Mouse (Mus musculus) forebrain, embryonic 11.5 days (tissue): ENCODE measurements around the gene Slc9a9. TPM values are rescaled to one million over a fixed set of nuclear protein-coding genes. Genes with fewer than 3 reads are reported as not detected.

Source experiments
- ATAC-seq: fragments of 200-750 bp; cut with Nextera tagmentation; replicated peaks from 2 replicates; pipeline ENCODE4 v1.8.0; 2017; ENCODE audit warnings: moderate TSS enrichment; ENCODE audit not compliant: low FRiP score
- DNase-seq: peaks from one replicate; pipeline ENCODE4 v3.0.0-alpha.2; 2017; ENCODE audit warnings: low spot score
- H3K27ac ChIP-seq: fragments of 300-500 bp; sonication (generic); 2 replicates; pipeline ENCODE4 v1.5.1; 2014; ENCODE audit warnings: low read depth, low read length
- H3K27me3 ChIP-seq: fragments of 300-500 bp; sonication (generic); 2 replicates; pipeline ENCODE4 v1.6.1; 2014; ENCODE audit warnings: mild to moderate bottlenecking, low read length, mixed read lengths; ENCODE audit not compliant: control insufficient read depth, insufficient read depth
- H3K36me3 ChIP-seq: fragments of 300-500 bp; sonication (generic); 2 replicates; pipeline ENCODE4 v1.6.1; 2014; ENCODE audit warnings: mild to moderate bottlenecking, low read length, moderate library complexity, mixed read lengths; ENCODE audit not compliant: control insufficient read depth, insufficient read depth
- H3K4me1 ChIP-seq: fragments of 300-500 bp; sonication (generic); replicated peaks from 2 replicates; pipeline ENCODE4 v1.6.1; 2014; ENCODE audit warnings: low read length, mixed read lengths; ENCODE audit not compliant: control insufficient read depth, insufficient read depth
- H3K4me2 ChIP-seq: fragments of 300-500 bp; sonication (generic); 2 replicates; pipeline ENCODE4 v1.6.1; 2014; ENCODE audit warnings: low read depth, mild to moderate bottlenecking, low read length, moderate library complexity, mixed read lengths; ENCODE audit not compliant: severe bottlenecking
- H3K4me3 ChIP-seq: fragments of 300-500 bp; sonication (generic); 2 replicates; pipeline ENCODE4 v1.5.1; 2014; ENCODE audit warnings: low read depth, low read length
- H3K9ac ChIP-seq: fragments of 300-500 bp; sonication (generic); 2 replicates; pipeline ENCODE4 v1.6.1; 2014; ENCODE audit warnings: low read length
- H3K9me3 ChIP-seq: fragments of 300-500 bp; sonication (generic); 2 replicates; pipeline ENCODE4 v1.6.1; 2016; ENCODE audit warnings: low read length, mixed read lengths; ENCODE audit not compliant: control insufficient read depth
- WGBS: fragments of 180-500 bp; shearing (Covaris S2); extraction: QIAGEN DNeasy Blood & Tissue Kit; methylation state at CpG from one replicate; pipeline ENCODE4 v1.1.7; 2014; 5-methylcytosine and 5-hydroxymethylcytosine counted together
- polyA plus RNA-seq: library from polyadenylated mRNA; unstranded; fragments of >200 nt; fragmentation: Nextera tagmentation; extraction: Ambion mirVana; gene quantifications from 2 replicates; pipeline ENCODE4 v1.2.1, GENCODE M21; 2014

Gene Slc9a9
- polyA plus RNA-seq, 1 experiment from 2014 or later = 2.0 TPM

DNA sequence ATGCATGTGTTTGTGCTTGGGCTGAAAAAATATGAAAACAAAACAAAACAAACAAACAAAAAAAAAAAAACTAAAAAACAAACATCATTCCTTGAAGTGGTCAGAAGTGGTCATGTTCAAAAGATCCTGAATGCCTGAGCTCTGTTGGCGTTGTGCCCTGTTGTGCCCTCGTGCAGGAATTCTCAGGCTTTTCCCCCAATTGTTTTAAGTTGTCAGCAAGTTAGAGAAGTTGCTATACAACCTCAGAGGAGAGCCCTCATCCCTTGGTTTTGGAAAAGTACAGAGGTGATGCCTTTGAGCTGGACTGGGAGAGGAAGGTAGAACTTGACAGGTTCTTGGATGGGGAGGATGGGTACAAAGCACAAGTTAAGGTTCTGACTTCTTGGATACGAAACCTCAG, 480.9 kb downstream of the Slc9a9 start:
- H3K36me3 ChIP-seq = no peaks in the 10 kb centered on the region
- no peaks in the 10 kb centered on the region for H3K4me1 ChIP-seq
- H3K9ac ChIP-seq = no peak overlapping the region
- ATAC-seq = no peak
- H3K4me3 ChIP-seq = no peak overlapping the region
- no peak for DNase-seq
- H3K27me3 ChIP-seq = no peaks in the 10 kb centered on the region
- 77% methylated on average over 3 of the region's 3 CpGs for WGBS
- no peak overlapping the region for H3K27ac ChIP-seq
- H3K9me3 ChIP-seq = no peaks in the 10 kb centered on the region
- no peak overlapping the region for H3K4me2 ChIP-seq

DNA sequence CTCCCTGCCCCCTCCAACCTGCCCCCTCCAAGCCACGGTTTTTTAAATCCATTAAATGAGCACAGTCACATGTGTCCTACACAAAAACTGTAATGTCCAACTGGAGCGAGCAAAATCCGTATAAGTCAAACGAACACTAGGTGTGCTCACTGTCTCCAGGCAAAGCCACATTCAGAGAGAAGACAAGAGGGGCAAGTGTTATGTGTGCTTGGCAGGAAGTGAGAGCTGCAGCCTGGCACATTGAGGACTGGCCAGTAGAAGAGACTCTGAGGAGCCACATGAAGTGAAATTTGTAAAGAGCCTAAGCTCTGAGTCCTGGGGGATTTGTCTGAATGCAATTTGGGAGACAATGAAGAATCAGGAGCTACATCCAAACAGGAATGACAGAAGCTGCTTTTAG, 481.3 kb downstream of the Slc9a9 start:
- H3K9ac ChIP-seq = no peak overlapping the region
- no peaks in the 10 kb centered on the region for H3K4me1 ChIP-seq
- H3K27me3 ChIP-seq = no peaks in the 10 kb centered on the region
- no peaks in the 10 kb centered on the region for H3K9me3 ChIP-seq
- H3K27ac ChIP-seq = no peak overlapping the region
- ATAC-seq (no peak), DNase-seq (no peak)
- no peaks in the 10 kb centered on the region for H3K36me3 ChIP-seq
- 68% methylated on average over 4 of the region's 4 CpGs for WGBS
- H3K4me3 ChIP-seq = no peak overlapping the region
- no peak overlapping the region for H3K4me2 ChIP-seq

DNA sequence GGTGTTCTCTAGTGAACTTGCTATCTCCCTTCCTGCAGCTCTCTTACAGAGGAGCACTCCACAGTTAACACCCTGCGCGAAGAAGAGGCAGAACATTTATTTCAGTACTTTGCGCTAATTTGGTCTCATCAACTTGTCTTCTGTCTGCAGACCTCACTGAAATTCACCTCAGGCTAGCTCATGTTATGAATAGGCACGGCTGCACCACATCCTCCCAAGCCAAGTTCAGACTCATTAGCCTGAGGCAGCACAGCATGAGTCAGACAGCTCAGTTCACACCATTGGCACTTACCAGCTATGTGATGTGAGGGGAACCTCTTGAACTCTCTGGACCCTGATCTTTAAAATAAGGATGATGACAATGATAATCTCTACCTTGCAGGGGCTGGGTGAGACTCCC, 482.0 kb downstream of the Slc9a9 start:
- H3K4me2 ChIP-seq = no peak overlapping the region
- 66% methylated on average over 4 of the region's 4 CpGs for WGBS
- ATAC-seq (no peak), DNase-seq (no peak)
- no peak overlapping the region for H3K4me3 ChIP-seq
- H3K27me3 ChIP-seq = no peaks in the 10 kb centered on the region
- no peaks in the 10 kb centered on the region for H3K4me1 ChIP-seq
- no peak overlapping the region for H3K9ac ChIP-seq
- H3K36me3 ChIP-seq = no peaks in the 10 kb centered on the region
- no peak overlapping the region for H3K27ac ChIP-seq
- H3K9me3 ChIP-seq = no peaks in the 10 kb centered on the region

DNA sequence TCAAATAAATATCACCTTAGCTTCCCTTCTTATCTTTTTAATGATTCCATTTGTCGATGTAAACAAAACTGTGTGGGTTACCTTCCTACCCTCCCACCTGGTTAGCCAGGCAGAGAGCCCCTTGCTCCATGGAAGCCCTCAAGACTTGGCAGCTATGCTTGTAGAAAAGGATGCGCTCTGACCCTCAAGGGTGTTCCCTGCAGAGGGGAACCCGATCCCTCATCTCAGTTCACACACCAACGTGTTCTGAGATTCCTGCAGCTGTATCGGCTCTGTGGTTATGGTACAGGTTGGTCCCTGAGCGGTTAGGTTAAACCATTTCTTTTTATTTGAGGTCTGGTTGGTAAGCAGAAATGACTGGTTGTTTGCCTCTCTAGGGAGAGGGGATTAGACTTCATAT, 484.3 kb downstream of the Slc9a9 start:
- ATAC-seq = no peak
- Histone ChIP-seq H3K27me3 (no peaks in the 10 kb centered on the region), H3K4me1 (no peaks in the 10 kb centered on the region), H3K27ac (no peak overlapping the region), H3K4me3 (no peak overlapping the region), H3K4me2 (no peak overlapping the region), H3K36me3 (no peaks in the 10 kb centered on the region), H3K9me3 (no peaks in the 10 kb centered on the region), H3K9ac (no peak overlapping the region)
- no peak for DNase-seq
- 84% methylated on average over 6 of the region's 6 CpGs for WGBS

DNA sequence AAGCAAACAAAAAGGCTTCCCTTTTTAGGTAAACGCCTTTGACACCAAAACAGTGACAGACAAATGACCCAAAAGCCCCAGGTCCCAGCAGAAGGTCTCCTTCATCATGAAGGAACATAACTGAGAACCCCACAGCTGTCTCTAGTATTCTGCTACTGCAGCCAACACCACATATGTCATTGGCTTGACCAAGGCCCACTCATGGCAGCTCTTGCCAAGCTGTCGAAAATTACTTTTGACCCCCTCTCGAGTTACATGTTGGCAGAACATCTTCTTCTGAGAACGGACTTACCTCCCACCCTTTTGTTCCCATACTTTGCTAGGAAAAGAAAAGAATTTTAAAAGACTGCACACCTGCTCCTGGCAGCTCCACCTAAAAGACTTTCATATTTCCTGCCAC, 488.2 kb downstream of the Slc9a9 start:
- Histone ChIP-seq H3K4me2 (no peak overlapping the region), H3K4me1 (no peaks in the 10 kb centered on the region), H3K36me3 (no peaks in the 10 kb centered on the region), H3K27me3 (no peaks in the 10 kb centered on the region), H3K9me3 (no peaks in the 10 kb centered on the region), H3K4me3 (no peak overlapping the region), H3K9ac (no peak overlapping the region), H3K27ac (no peak overlapping the region)
- ATAC-seq (no peak), DNase-seq (no peak)
- 72% methylated on average over 4 of the region's 4 CpGs for WGBS

DNA sequence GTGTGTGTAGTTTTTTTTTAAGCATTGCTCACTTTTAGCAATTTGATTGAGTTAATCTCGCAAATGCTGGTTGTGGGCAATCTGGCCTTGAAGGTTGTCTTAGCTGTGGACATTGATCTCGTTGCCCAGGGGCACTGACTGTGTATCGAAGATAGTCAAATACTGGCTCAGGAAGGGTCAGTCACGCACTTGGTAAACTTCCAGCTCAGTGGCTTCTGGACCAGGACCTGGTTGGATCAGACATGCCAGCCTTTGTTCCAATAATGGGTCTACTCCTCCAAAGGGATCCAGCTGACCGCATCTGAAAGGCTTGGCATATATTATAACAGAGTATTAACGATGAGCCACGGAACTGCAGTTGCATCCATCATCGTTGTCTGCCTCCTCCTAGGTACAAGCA, 489.2 kb downstream of the Slc9a9 start:
- H3K27me3 ChIP-seq = no peaks in the 10 kb centered on the region
- no peak overlapping the region for H3K4me3 ChIP-seq
- H3K9ac ChIP-seq = no peak overlapping the region
- H3K9me3 ChIP-seq = no peaks in the 10 kb centered on the region
- no peak overlapping the region for H3K4me2 ChIP-seq
- 84% methylated on average over 8 of the region's 8 CpGs for WGBS
- no peak overlapping the region for H3K27ac ChIP-seq
- H3K4me1 ChIP-seq = no peaks in the 10 kb centered on the region
- no peaks in the 10 kb centered on the region for H3K36me3 ChIP-seq
- no peak for DNase-seq
- ATAC-seq = no peak

DNA sequence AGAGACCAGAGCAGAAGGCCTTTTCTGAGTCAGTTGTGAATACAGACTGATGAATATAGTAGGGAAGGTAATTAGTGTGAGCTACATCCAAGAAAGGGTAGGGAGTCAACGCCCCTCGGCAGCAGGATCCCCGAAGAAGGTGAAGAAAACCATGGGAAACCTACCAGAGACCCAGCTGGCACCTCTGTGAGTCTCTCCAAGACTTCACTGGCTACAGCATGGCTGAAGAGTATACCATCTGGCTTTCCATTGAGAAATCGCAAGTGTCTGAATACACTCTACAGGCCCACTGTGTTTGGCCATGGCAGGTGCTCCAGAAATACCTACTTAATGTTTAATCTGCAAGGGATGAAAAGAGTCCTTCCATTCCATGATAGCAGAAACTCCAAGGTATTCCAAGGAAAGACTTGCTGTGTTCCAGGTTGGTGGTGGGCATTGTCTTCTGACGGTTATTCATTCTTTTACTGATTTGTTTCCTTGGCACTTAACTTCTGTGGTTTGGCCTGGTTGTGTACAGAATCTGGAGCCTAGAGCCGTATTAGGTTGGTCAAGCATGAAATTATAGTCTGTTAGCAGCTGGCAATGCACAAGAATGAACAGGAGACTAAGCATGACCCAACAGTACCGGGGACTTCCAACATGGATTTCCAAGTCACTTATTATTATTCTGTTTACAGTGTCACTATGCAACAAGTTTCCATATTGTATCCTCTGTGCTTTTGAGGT, 491.0 kb downstream of the Slc9a9 start:
- H3K9ac ChIP-seq = no peak overlapping the region
- 79% methylated on average over 7 of the region's 7 CpGs for WGBS
- H3K4me3 ChIP-seq = no peak overlapping the region
- no peaks in the 10 kb centered on the region for H3K36me3 ChIP-seq
- no peaks in the 10 kb centered on the region for H3K4me1 ChIP-seq
- no peaks in the 10 kb centered on the region for H3K9me3 ChIP-seq
- H3K4me2 ChIP-seq = no peak overlapping the region
- ATAC-seq (no peak), DNase-seq (no peak)
- no peak overlapping the region for H3K27ac ChIP-seq
- H3K27me3 ChIP-seq = no peaks in the 10 kb centered on the region

DNA sequence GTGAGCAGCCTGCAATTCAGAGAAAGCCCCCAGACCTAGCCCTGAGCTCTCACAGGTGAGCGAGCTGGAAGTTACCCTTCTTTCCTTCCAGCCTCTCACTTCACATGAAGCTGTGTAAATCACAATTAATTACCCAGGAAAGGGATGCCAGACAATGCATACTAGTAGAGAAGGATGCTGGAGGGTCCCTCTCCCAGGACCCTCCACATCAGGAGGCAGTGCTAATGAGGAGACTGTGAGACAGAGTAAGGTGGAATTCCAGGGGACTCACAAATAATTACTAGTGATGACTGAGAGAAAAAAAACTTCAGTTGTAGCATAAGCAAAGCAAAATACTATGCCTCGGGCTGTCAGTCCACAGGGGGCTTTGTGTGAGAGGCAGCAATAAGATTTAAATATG, 492.0 kb downstream of the Slc9a9 start:
- 66% methylated on average over 2 of the region's 2 CpGs for WGBS
- no peak for DNase-seq
- Histone ChIP-seq H3K4me3 (no peak overlapping the region), H3K36me3 (no peaks in the 10 kb centered on the region), H3K4me2 (no peak overlapping the region), H3K9me3 (no peaks in the 10 kb centered on the region), H3K4me1 (no peaks in the 10 kb centered on the region), H3K27ac (no peak overlapping the region), H3K27me3 (no peaks in the 10 kb centered on the region), H3K9ac (no peak overlapping the region)
- ATAC-seq = no peak; the same call in 1 of the 2 replicates

DNA sequence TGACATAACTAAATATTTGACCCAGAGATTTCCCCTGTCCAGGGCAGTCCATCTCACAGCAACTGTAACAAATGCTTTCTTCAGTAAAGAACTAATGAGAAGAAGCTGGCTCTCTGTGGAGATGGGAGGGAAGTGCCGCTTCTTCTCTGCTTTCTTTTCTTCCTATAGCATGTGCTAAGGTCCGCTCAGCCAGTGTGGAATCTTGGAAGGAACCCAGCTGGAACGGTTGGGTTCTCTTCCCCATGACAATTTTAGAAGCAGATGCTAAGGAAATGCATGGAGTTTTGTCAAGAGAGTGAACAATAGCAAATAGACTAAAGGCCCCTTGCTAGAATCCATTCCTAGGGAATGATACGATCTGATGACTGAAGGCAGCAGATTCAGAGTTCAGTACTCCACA, 496.5 kb downstream of the Slc9a9 start:
- Histone ChIP-seq H3K9ac (no peak overlapping the region), H3K27me3 (no peaks in the 10 kb centered on the region), H3K27ac (no peak overlapping the region), H3K36me3 (no peaks in the 10 kb centered on the region), H3K4me1 (no peaks in the 10 kb centered on the region), H3K4me2 (no peak overlapping the region), H3K9me3 (no peaks in the 10 kb centered on the region), H3K4me3 (no peak overlapping the region)
- WGBS = 87% methylated on average over 4 of the region's 4 CpGs
- ATAC-seq (no peak), DNase-seq (no peak)
